Mouse (Mus musculus) kidney, embryonic 15.5 days (tissue): ENCODE measurements at regions not wholly inside any gene's neighbourhood (a gene's known extent, or its start where the extent isn't known, plus 50 kb on each side); places are given as distances from the start of the nearest gene placed in this dataset.

Source experiments
- ATAC-seq: fragments of 200-750 bp; cut with Nextera tagmentation; replicated peaks from 2 replicates; pipeline ENCODE4 v1.8.0; 2017; ENCODE audit warnings: moderate TSS enrichment; ENCODE audit not compliant: low FRiP score
- H3K27ac ChIP-seq: fragments of 300-500 bp; sonication (generic); 2 replicates; pipeline ENCODE4 v1.5.1; 2015; ENCODE audit warnings: mild to moderate bottlenecking, inconsistent platforms
- H3K27me3 ChIP-seq: fragments of 300-500 bp; sonication (generic); 2 replicates; pipeline ENCODE4 v1.6.1; 2015; ENCODE audit warnings: inconsistent platforms
- H3K36me3 ChIP-seq: fragments of 300-500 bp; sonication (generic); 2 replicates; pipeline ENCODE4 v1.6.1; 2015; ENCODE audit warnings: inconsistent platforms
- H3K4me1 ChIP-seq: fragments of 300-500 bp; sonication (generic); 2 replicates; pipeline ENCODE4 v1.6.1; 2015; ENCODE audit warnings: inconsistent platforms
- H3K4me2 ChIP-seq: fragments of 300-500 bp; sonication (generic); 2 replicates; pipeline ENCODE4 v1.6.1; 2015; ENCODE audit warnings: moderate library complexity, mild to moderate bottlenecking, inconsistent platforms
- H3K4me3 ChIP-seq: fragments of 300-500 bp; sonication (generic); replicated peaks from 2 replicates; pipeline ENCODE4 v1.5.1; 2015; ENCODE audit warnings: mild to moderate bottlenecking, inconsistent platforms
- H3K9ac ChIP-seq: fragments of 300-500 bp; sonication (generic); 2 replicates; pipeline ENCODE4 v1.6.1; 2015; ENCODE audit warnings: mild to moderate bottlenecking, inconsistent platforms
- H3K9me3 ChIP-seq: fragments of 300-500 bp; sonication (generic); replicated peaks from 2 replicates; pipeline ENCODE4 v1.6.1; 2016; ENCODE audit warnings: inconsistent platforms
- WGBS: fragments of 180-500 bp; shearing (Covaris S2); methylation state at CpG from one replicate; pipeline ENCODE4 v1.1.7; 2015; ENCODE audit warnings: mixed read lengths; 5-methylcytosine and 5-hydroxymethylcytosine counted together

GRCm38 (mm10) chr13:107726491-107726890 lies 317.8 kb upstream of the Smim15 start:
- H3K27ac ChIP-seq: no peak overlapping the region
- no peaks in the 10 kb centered on the region for H3K4me1 ChIP-seq
- no peak for ATAC-seq
- H3K27me3 ChIP-seq: no peaks in the 10 kb centered on the region
- H3K4me2 ChIP-seq: no peak overlapping the region
- 95% methylated on average over 20 of the region's 20 CpGs for WGBS
- no peaks in the 10 kb centered on the region for H3K9me3 ChIP-seq
- H3K9ac ChIP-seq: no peak overlapping the region
- H3K4me3 ChIP-seq: no peak overlapping the region
- peaks cover 58% of the 10 kb centered on the region for H3K36me3 ChIP-seq

GRCm38 (mm10) chr13:107721901-107722300 lies 322.3 kb upstream of the Smim15 start:
- no peak for ATAC-seq
- Histone ChIP-seq H3K9ac (no peak overlapping the region), H3K27ac (no peak overlapping the region), H3K4me1 (no peaks in the 10 kb centered on the region), H3K27me3 (no peaks in the 10 kb centered on the region), H3K9me3 (no peaks in the 10 kb centered on the region), H3K4me3 (no peak overlapping the region), H3K4me2 (no peak overlapping the region), H3K36me3 (peaks cover 16% of the 10 kb centered on the region)
- whole genome bisulfite sequencing: 84% methylated on average over 11 of the region's 11 CpGs

- H3K9me3 ChIP-seq: no peaks in the 10 kb centered on the region
- ATAC-seq: no peak
- H3K27ac ChIP-seq: no peak overlapping the region
- peaks cover 8% of the 10 kb centered on the region for H3K36me3 ChIP-seq
- no peak overlapping the region for H3K9ac ChIP-seq
- H3K4me1 ChIP-seq: no peaks in the 10 kb centered on the region
- H3K4me3 ChIP-seq: no peak overlapping the region
- WGBS: 68% methylated on average over 8 of the region's 8 CpGs
- H3K27me3 ChIP-seq: no peaks in the 10 kb centered on the region
- H3K4me2 ChIP-seq: no peak overlapping the region
These were observed 323.2 kb upstream of the Smim15 start for GRCm38 (mm10) chr13:107720874-107721574.

- Histone ChIP-seq H3K36me3 (no peaks in the 10 kb centered on the region), H3K27ac (no peak overlapping the region), H3K27me3 (no peaks in the 10 kb centered on the region), H3K9ac (no peak overlapping the region), H3K9me3 (no peaks in the 10 kb centered on the region), H3K4me3 (no peak overlapping the region), H3K4me1 (no peaks in the 10 kb centered on the region), H3K4me2 (no peak overlapping the region)
- 54% methylated on average over 14 of the region's 14 CpGs for WGBS
- no peak for ATAC-seq
These were observed 325.1 kb upstream of the Smim15 start for GRCm38 (mm10) chr13:107718973-107719620.

- no peak for ATAC-seq
- 84% methylated on average over 4 of the region's 4 CpGs for WGBS
These were observed 328.6 kb upstream of the Smim15 start for GRCm38 (mm10) chr13:107715616-107716015.

GRCm38 (mm10) chr13:107714001-107714400 lies 330.2 kb upstream of the Smim15 start:
- WGBS: 61% methylated on average over 1 of the region's 1 CpGs
- Histone ChIP-seq H3K4me2 (no peak overlapping the region), H3K27ac (no peak overlapping the region), H3K9ac (no peak overlapping the region), H3K27me3 (no peaks in the 10 kb centered on the region), H3K9me3 (no peaks in the 10 kb centered on the region), H3K36me3 (no peaks in the 10 kb centered on the region), H3K4me1 (no peaks in the 10 kb centered on the region), H3K4me3 (no peak overlapping the region)
- no peak for ATAC-seq

More at GRCm38 (mm10) chr13:107715616-107716015, 328.6 kb upstream of the Smim15 start:
- no peaks in the 10 kb centered on the region for H3K36me3 ChIP-seq
- H3K4me2 ChIP-seq: no peak overlapping the region
- H3K27ac ChIP-seq: no peak overlapping the region
- H3K9me3 ChIP-seq: no peaks in the 10 kb centered on the region
- no peaks in the 10 kb centered on the region for H3K27me3 ChIP-seq
- H3K9ac ChIP-seq: no peak overlapping the region
- no peak overlapping the region for H3K4me3 ChIP-seq
- no peaks in the 10 kb centered on the region for H3K4me1 ChIP-seq

- Histone ChIP-seq H3K9ac (no peak overlapping the region), H3K9me3 (no peaks in the 10 kb centered on the region), H3K4me2 (no peak overlapping the region), H3K27me3 (no peaks in the 10 kb centered on the region), H3K27ac (no peak overlapping the region), H3K4me1 (no peaks in the 10 kb centered on the region), H3K4me3 (no peak overlapping the region), H3K36me3 (no peaks in the 10 kb centered on the region)
- no peak for ATAC-seq
- WGBS: 80% methylated on average over 4 of the region's 4 CpGs
These were observed 332.8 kb upstream of the Smim15 start for GRCm38 (mm10) chr13:107711341-107711994.

- Histone ChIP-seq H3K9ac (no peak overlapping the region), H3K9me3 (no peaks in the 10 kb centered on the region), H3K36me3 (no peaks in the 10 kb centered on the region), H3K27me3 (no peaks in the 10 kb centered on the region), H3K4me2 (no peak overlapping the region), H3K27ac (no peak overlapping the region), H3K4me3 (no peak overlapping the region), H3K4me1 (no peaks in the 10 kb centered on the region)
- 90% methylated on average over 4 of the region's 4 CpGs for WGBS
- ATAC-seq: no peak
These were observed 333.9 kb upstream of the Smim15 start for GRCm38 (mm10) chr13:107710368-107710767.

GRCm38 (mm10) chr13:107709828-107710227 lies 334.4 kb upstream of the Smim15 start:
- H3K36me3 ChIP-seq: no peaks in the 10 kb centered on the region
- no peak overlapping the region for H3K27ac ChIP-seq
- no peak for ATAC-seq
- no peak overlapping the region for H3K4me3 ChIP-seq
- no peaks in the 10 kb centered on the region for H3K27me3 ChIP-seq
- H3K4me1 ChIP-seq: no peaks in the 10 kb centered on the region
- no peak overlapping the region for H3K4me2 ChIP-seq
- no peak overlapping the region for H3K9ac ChIP-seq
- no peaks in the 10 kb centered on the region for H3K9me3 ChIP-seq
- 69% methylated on average over 2 of the region's 2 CpGs for WGBS

- no peaks in the 10 kb centered on the region for H3K9me3 ChIP-seq
These were observed 340.5 kb upstream of the Smim15 start for GRCm38 (mm10) chr13:107703736-107704135.

GRCm38 (mm10) chr13:107700268-107701139 lies 343.7 kb upstream of the Smim15 start:
- no peak overlapping the region for H3K9ac ChIP-seq
- ATAC-seq: peak; percentile 52
- H3K4me2 ChIP-seq: peak overlapping the region; percentile 20; the same call in 1 of the 2 replicates
- no peak overlapping the region for H3K4me3 ChIP-seq
- no peaks in the 10 kb centered on the region for H3K27me3 ChIP-seq
- WGBS: 42% methylated on average over 10 of the region's 10 CpGs
- no peaks in the 10 kb centered on the region for H3K9me3 ChIP-seq
- H3K27ac ChIP-seq: peak overlapping the region; percentile 65; the same call in 1 of the 2 replicates
- no peaks in the 10 kb centered on the region for H3K36me3 ChIP-seq
- peaks cover 19% of the 10 kb centered on the region for H3K4me1 ChIP-seq

More at GRCm38 (mm10) chr13:107703736-107704135, 340.5 kb upstream of the Smim15 start:
- H3K4me1 ChIP-seq: peaks cover 19% of the 10 kb centered on the region
- no peak overlapping the region for H3K4me2 ChIP-seq
- WGBS: 58% methylated on average over 7 of the region's 7 CpGs
- no peak overlapping the region for H3K4me3 ChIP-seq
- H3K27me3 ChIP-seq: no peaks in the 10 kb centered on the region
- no peak overlapping the region for H3K27ac ChIP-seq
- no peak for ATAC-seq
- H3K9ac ChIP-seq: no peak overlapping the region
- H3K36me3 ChIP-seq: no peaks in the 10 kb centered on the region
